Mouse (Mus musculus) CH12.LX (cell line): Measurements from ENCODE around the gene Golph3.

Experiments used
- CHD2 ChIP-seq: IDR thresholded peaks from 2 replicates; pipeline ENCODE4 v1.6.1; 2011; ENCODE audit warnings: low read length, improper control_type of control experiment
- CTCF ChIP-seq, 2 experiments: IDR thresholded peaks in 1 of 2; conservative IDR thresholded peaks in 1 of 2; 2 replicates each; pipeline ENCODE4 v1.5.1; 2011 to 2012; ENCODE audit warnings: low read depth in 2 of 2, low read length in 2 of 2, improper control_type of control experiment in 1 of 2, inconsistent platforms in 1 of 2, mild to moderate bottlenecking in 1 of 2, moderate library complexity in 1 of 2
- EP300 ChIP-seq: IDR thresholded peaks from 2 replicates; pipeline ENCODE4 v1.6.1; 2011; ENCODE audit warnings: low read length, improper control_type of control experiment
- JUND ChIP-seq: conservative IDR thresholded peaks from 2 replicates; pipeline ENCODE4 v1.6.1; 2011; ENCODE audit warnings: low read depth, low read length, improper control_type of control experiment
- POLR2A ChIP-seq: IDR thresholded peaks from 2 replicates; pipeline ENCODE4 v1.6.1; 2011; ENCODE audit warnings: low read depth, mild to moderate bottlenecking, improper control_type of control experiment, low read length
- SIN3A ChIP-seq: IDR thresholded peaks from 2 replicates; pipeline ENCODE4 v1.6.1; 2012; ENCODE audit warnings: low read length, improper control_type of control experiment, inconsistent platforms
- TBP ChIP-seq: conservative IDR thresholded peaks from 2 replicates; pipeline ENCODE4 v1.6.1; 2011; ENCODE audit warnings: low read depth, low read length, improper control_type of control experiment
- USF1 ChIP-seq: IDR thresholded peaks from 2 replicates; pipeline ENCODE4 v1.6.1; 2014; ENCODE audit warnings: low read depth, mild to moderate bottlenecking, inconsistent platforms, low read length, improper control_type of control experiment

GRCm38 (mm10) chr15:12330892-12331291, 9.6 kb downstream of the Golph3 start:
- TF ChIP-seq EP300: no peak
- no peak for TF ChIP-seq CHD2
- TF ChIP-seq POLR2A: no peak
- TF ChIP-seq TBP: no peak
- TF ChIP-seq USF1: no peak
- TF ChIP-seq SIN3A: no peak
- TF ChIP-seq JUND: no peak
- TF ChIP-seq CTCF (conservative IDR thresholded peaks at IDR 0.05 in 1 of 2, IDR thresholded peaks at IDR 0.05 in 1 of 2; ENCODE audit: low read depth in 2 of 2, low read length in 2 of 2): no peak
